In the genomic region with DNA sequence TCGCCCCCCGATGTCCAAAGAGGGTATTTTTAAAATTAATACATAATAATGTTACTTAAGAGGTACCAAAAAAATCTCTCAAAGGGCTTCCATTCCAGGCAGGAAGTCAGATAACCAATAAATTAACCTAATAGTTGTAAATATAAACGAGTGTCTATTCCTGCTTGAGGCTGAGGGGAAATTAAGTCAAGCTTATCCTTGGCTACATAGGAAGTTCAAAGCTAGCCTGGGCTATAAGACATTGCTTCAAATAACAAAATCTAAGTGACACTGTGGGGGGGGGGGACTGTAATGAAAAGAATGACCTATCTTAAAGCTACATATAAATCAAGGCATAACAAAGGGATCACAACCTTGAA, we compare ENCODE assay signal across 9 mouse cellular contexts. TPM values are rescaled to one million over a fixed set of nuclear protein-coding genes. Genes with fewer than 3 reads are reported as not detected.
A peak's percentile ranks its signal among the peaks of the same experiment; 100 is the strongest.
DNase-seq lines count a peak whose midpoint lies in the region; ATAC-seq lines count a peak whose summit lies in the region.
"Had no signal": no experiment of that assay in that cellular context is flagged by ENCODE, and none has a peak within 500 bp of the region (broad histone marks: within the 10 kb centered on the region; RNA-seq: fewer than 3 reads in every experiment).

No protein-coding gene starts in this region.

- H3K27me3 ChIP-seq in erythroblast, embryonic 14.5 days (ENCODE audit: control insufficient read depth): no peaks in the 10 kb centered on the region
- H3K27me3 ChIP-seq in neural tube, embryonic 11.5 days (ENCODE audit: control insufficient read depth, insufficient read depth, low read length): no peaks in the 10 kb centered on the region
- H3K27me3 ChIP-seq in limb, embryonic 15.5 days: no peaks in the 10 kb centered on the region
- H3K27me3 ChIP-seq in stomach, embryonic 16.5 days (ENCODE audit: control insufficient read depth, insufficient read depth, low read length): no peaks in the 10 kb centered on the region

- peak overlapping the region; percentile 100 for H3K4me3 ChIP-seq in erythroblast, embryonic 14.5 days (replicated peaks)
- peak overlapping the region; percentile 83 for H3K4me3 ChIP-seq in neural tube, embryonic 11.5 days (ENCODE audit: low read depth, low read length)
- H3K4me3 ChIP-seq in limb, embryonic 15.5 days: peak overlapping the region; percentile 95
- peak overlapping the region; percentile 99 for H3K4me3 ChIP-seq in stomach, embryonic 16.5 days (replicated peaks; ENCODE audit: low read length)

- peak overlapping the region; percentile 87; the same call in 1 of the 2 replicates for H3K27ac ChIP-seq in neural tube, embryonic 11.5 days (ENCODE audit: low read depth, low read length)
- peak overlapping the region; percentile 97; the same call in 1 of the 2 replicates for H3K27ac ChIP-seq in limb, embryonic 15.5 days
- H3K27ac ChIP-seq in stomach, embryonic 16.5 days (ENCODE audit: low read length): peak overlapping the region; percentile 95; the same call in 1 of the 2 replicates

- 24% methylated on average over 3 of the region's 3 CpGs for WGBS in neural tube, embryonic 11.5 days
- WGBS in limb, embryonic 15.5 days: 7% methylated on average over 3 of the region's 3 CpGs
- WGBS in stomach, embryonic 16.5 days: 11% methylated on average over 3 of the region's 3 CpGs

- no peak overlapping the region for H3K9ac ChIP-seq in neural tube, embryonic 11.5 days (ENCODE audit: low read length)
- no peak overlapping the region for H3K9ac ChIP-seq in limb, embryonic 15.5 days
- H3K9ac ChIP-seq in stomach, embryonic 16.5 days (ENCODE audit: low read length): no peak overlapping the region; the same call in 1 of the 2 replicates

- DNase-seq in neural tube, embryonic 11.5 days (ENCODE audit: low spot score): no peak
- DNase-seq in neural tube, embryonic 10.5 days (ENCODE audit: extremely low spot score, low spot score): no peak
- DNase-seq in cerebellum, adult 9-11 months: no peak
- DNase-seq in lung, postnatal 36 days: no peak

- peaks cover 29% of the 10 kb centered on the region for H3K4me1 ChIP-seq in erythroblast, embryonic 14.5 days (ENCODE audit: control insufficient read depth)
- peaks cover 11% of the 10 kb centered on the region for H3K4me1 ChIP-seq in neural tube, embryonic 11.5 days (ENCODE audit: control insufficient read depth, insufficient read depth, low read length)
- peaks cover 10% of the 10 kb centered on the region for H3K4me1 ChIP-seq in limb, embryonic 15.5 days
- H3K4me1 ChIP-seq in stomach, embryonic 16.5 days (ENCODE audit: control insufficient read depth, insufficient read depth, low read length): peaks cover 13% of the 10 kb centered on the region

- no peaks in the 10 kb centered on the region for H3K9me3 ChIP-seq in erythroblast, embryonic 14.5 days (ENCODE audit: control insufficient read depth, low read length)
- H3K9me3 ChIP-seq in neural tube, embryonic 11.5 days (ENCODE audit: control insufficient read depth, low read length): no peaks in the 10 kb centered on the region
- no peaks in the 10 kb centered on the region for H3K9me3 ChIP-seq in limb, embryonic 15.5 days
- no peaks in the 10 kb centered on the region for H3K9me3 ChIP-seq in stomach, embryonic 16.5 days (replicated peaks; ENCODE audit: control insufficient read depth, low read length)

- H3K4me2 ChIP-seq in neural tube, embryonic 11.5 days (ENCODE audit: low read depth): peak overlapping the region; percentile 48
- peak overlapping the region; percentile 49 for H3K4me2 ChIP-seq in limb, embryonic 15.5 days
- peak overlapping the region; percentile 58 for H3K4me2 ChIP-seq in stomach, embryonic 16.5 days (ENCODE audit: low read depth, low read length)

- H3K36me3 ChIP-seq in erythroblast, embryonic 14.5 days (ENCODE audit: control insufficient read depth): peaks cover 14% of the 10 kb centered on the region
- H3K36me3 ChIP-seq in neural tube, embryonic 11.5 days (ENCODE audit: control insufficient read depth, insufficient read depth, low read length): no peaks in the 10 kb centered on the region
- H3K36me3 ChIP-seq in limb, embryonic 15.5 days: no peaks in the 10 kb centered on the region
- H3K36me3 ChIP-seq in stomach, embryonic 16.5 days (ENCODE audit: control insufficient read depth, insufficient read depth, low read length): no peaks in the 10 kb centered on the region

- no peak for ATAC-seq in erythroblast, adult 5-6 weeks (replicated peaks; ENCODE audit: low FRiP score, poor library complexity, severe bottlenecking)
- ATAC-seq in neural tube, embryonic 11.5 days (ENCODE audit: insufficient read depth, low FRiP score, low TSS enrichment): no peak
- ATAC-seq in limb, embryonic 15.5 days (ENCODE audit: insufficient number of reproducible peaks, low FRiP score, low TSS enrichment, low read depth): no peak
- ATAC-seq in stomach, embryonic 16.5 days (ENCODE audit: insufficient read depth, low FRiP score): no peak

RNA-seq across cellular contexts. Expression of a gene that starts 0.5 kb away (rescaled TPM):
- polyA plus RNA-seq in erythroblast, embryonic 14.5 days (2012): 1.1 and 1.4 TPM in 2 replicates
- 28.6 and 32.3 TPM in 2 replicates for total RNA-seq in erythroblast, adult 5-6 weeks (2015; ENCODE audit: low replicate concordance)
- total RNA-seq in erythroblast, adult 5-6 weeks (2017; ENCODE audit: low replicate concordance): 59.6 and 66.8 TPM in 2 replicates
- 45.4 and 46.1 TPM in 2 replicates for polyA plus RNA-seq in neural tube, embryonic 11.5 days (2014; fragmentation: Nextera tagmentation; extraction: Ambion mirVana)
- polyA plus RNA-seq in limb, embryonic 15.5 days (2015; fragmentation: Nextera tagmentation; extraction: Ambion mirVana): 46.2 and 56.5 TPM in 2 replicates
- 34.9 and 47.0 TPM in 2 replicates for polyA plus RNA-seq in stomach, embryonic 16.5 days (2015; fragmentation: Nextera tagmentation; extraction: Ambion mirVana)

RNA-seq across cellular contexts. Expression of a gene that starts 22.6 kb away (rescaled TPM):
- not detected in 2 replicates for polyA plus RNA-seq in erythroblast, embryonic 14.5 days (2012)
- total RNA-seq in erythroblast, adult 5-6 weeks (2015; ENCODE audit: low replicate concordance): not detected in 2 replicates
- total RNA-seq in erythroblast, adult 5-6 weeks (2017; ENCODE audit: low replicate concordance): not detected in 2 replicates
- 7.1 and 9.9 TPM in 2 replicates for polyA plus RNA-seq in neural tube, embryonic 11.5 days (2014; fragmentation: Nextera tagmentation; extraction: Ambion mirVana)
- 10.7 and 11.3 TPM in 2 replicates for polyA plus RNA-seq in limb, embryonic 15.5 days (2015; fragmentation: Nextera tagmentation; extraction: Ambion mirVana)
- 21.0 and 22.0 TPM in 2 replicates for polyA plus RNA-seq in stomach, embryonic 16.5 days (2015; fragmentation: Nextera tagmentation; extraction: Ambion mirVana)
- polyA plus RNA-seq: adrenal gland, adult 2 months had no signal

RNA-seq across cellular contexts. Expression of a gene that starts 47.5 kb away (rescaled TPM):
- polyA plus RNA-seq in erythroblast, embryonic 14.5 days (2012): 0.03 TPM in 1 of 2 replicates, not detected in the other
- not detected in 2 replicates for total RNA-seq in erythroblast, adult 5-6 weeks (2015; ENCODE audit: low replicate concordance)
- total RNA-seq in erythroblast, adult 5-6 weeks (2017; ENCODE audit: low replicate concordance): not detected in 2 replicates
- polyA plus RNA-seq in neural tube, embryonic 11.5 days (2014; fragmentation: Nextera tagmentation; extraction: Ambion mirVana): 37.3 and 40.4 TPM in 2 replicates
- 41.0 and 48.5 TPM in 2 replicates for polyA plus RNA-seq in limb, embryonic 15.5 days (2015; fragmentation: Nextera tagmentation; extraction: Ambion mirVana)
- 12.2 and 15.4 TPM in 2 replicates for polyA plus RNA-seq in stomach, embryonic 16.5 days (2015; fragmentation: Nextera tagmentation; extraction: Ambion mirVana)

Comparison
In these comparisons a context has a peak if more than half of its experiments do, and no peak if none do; other contexts are left out.
1. RNA of a gene that starts 0.5 kb away (polyA plus RNA-seq): 46.2 to 56.5 TPM in limb, embryonic 15.5 days, 45.4 to 46.1 TPM in neural tube, embryonic 11.5 days and 34.9 to 47.0 TPM in stomach, embryonic 16.5 days; 1.1 to 1.4 TPM in erythroblast, embryonic 14.5 days; every median in the first group is over 10 times any median in the second.
2. RNA of a gene that starts 47.5 kb away (polyA plus RNA-seq): 41.0 to 48.5 TPM in limb, embryonic 15.5 days, 37.3 to 40.4 TPM in neural tube, embryonic 11.5 days and 12.2 to 15.4 TPM in stomach, embryonic 16.5 days; 0.03 TPM in erythroblast, embryonic 14.5 days; every median in the first group is over 10 times any median in the second.
3. Peak in every context shown above with its lines, with median percentiles within 50 percentile points of each other: H3K4me3 ChIP-seq, H3K27ac ChIP-seq and H3K4me2 ChIP-seq.